Mouse (Mus musculus) neural tube, embryonic 11.5 days (tissue): Measurements from ENCODE around the gene Hat1. TPM values are rescaled to one million over a fixed set of nuclear protein-coding genes. Genes with fewer than 3 reads are reported as not detected.

ENCODE experiments used
- ATAC-seq: fragments of 200-750 bp; cut with Nextera tagmentation; 2 replicates; pipeline ENCODE4 v1.8.0; 2017; ENCODE audit warnings: moderate number of reproducible peaks, mild to moderate bottlenecking, moderate TSS enrichment, moderate library complexity; ENCODE audit not compliant: insufficient read depth, low FRiP score, low TSS enrichment
- DNase-seq: peaks from one replicate; pipeline ENCODE4 v3.0.0-alpha.2; 2015; ENCODE audit warnings: low spot score
- H3K27ac ChIP-seq: fragments of 300-500 bp; sonication (generic); 2 replicates; pipeline ENCODE4 v1.5.1; 2014; ENCODE audit warnings: low read depth, mild to moderate bottlenecking, low read length
- H3K27me3 ChIP-seq: fragments of 300-500 bp; sonication (generic); 2 replicates; pipeline ENCODE4 v1.6.1; 2014; ENCODE audit warnings: mild to moderate bottlenecking, low read length, mixed read lengths; ENCODE audit not compliant: control insufficient read depth, insufficient read depth
- H3K36me3 ChIP-seq: fragments of 300-500 bp; sonication (generic); 2 replicates; pipeline ENCODE4 v1.6.1; 2014; ENCODE audit warnings: mild to moderate bottlenecking, low read length, moderate library complexity, mixed read lengths; ENCODE audit not compliant: control insufficient read depth, insufficient read depth
- H3K4me1 ChIP-seq: fragments of 300-500 bp; sonication (generic); 2 replicates; pipeline ENCODE4 v1.6.1; 2014; ENCODE audit warnings: low read length, mixed read lengths; ENCODE audit not compliant: control insufficient read depth, insufficient read depth
- H3K4me2 ChIP-seq: fragments of 300-500 bp; sonication (generic); 2 replicates; pipeline ENCODE4 v1.6.1; 2014; ENCODE audit warnings: low read depth, mild to moderate bottlenecking, moderate library complexity
- H3K4me3 ChIP-seq: fragments of 300-500 bp; sonication (generic); 2 replicates; pipeline ENCODE4 v1.5.1; 2014; ENCODE audit warnings: low read depth, low read length
- H3K9ac ChIP-seq: fragments of 300-500 bp; sonication (generic); 2 replicates; pipeline ENCODE4 v1.6.1; 2014; ENCODE audit warnings: mild to moderate bottlenecking, low read length
- H3K9me3 ChIP-seq: fragments of 300-500 bp; sonication (generic); 2 replicates; pipeline ENCODE4 v1.6.1; 2016; ENCODE audit warnings: low read length; ENCODE audit not compliant: control insufficient read depth
- WGBS: fragments of 180-500 bp; shearing (Covaris S2); extraction: QIAGEN DNeasy Blood & Tissue Kit; methylation state at CpG from one replicate; pipeline ENCODE4 v1.1.7; 2014; 5-methylcytosine and 5-hydroxymethylcytosine counted together
- polyA plus RNA-seq: library from polyadenylated mRNA; unstranded; fragments of >200 nt; fragmentation: Nextera tagmentation; extraction: Ambion mirVana; gene quantifications from 2 replicates; pipeline ENCODE4 v1.2.1, GENCODE M21; 2014

Gene Hat1
- 135 and 138 TPM in 2 replicates for polyA plus RNA-seq

DNA sequence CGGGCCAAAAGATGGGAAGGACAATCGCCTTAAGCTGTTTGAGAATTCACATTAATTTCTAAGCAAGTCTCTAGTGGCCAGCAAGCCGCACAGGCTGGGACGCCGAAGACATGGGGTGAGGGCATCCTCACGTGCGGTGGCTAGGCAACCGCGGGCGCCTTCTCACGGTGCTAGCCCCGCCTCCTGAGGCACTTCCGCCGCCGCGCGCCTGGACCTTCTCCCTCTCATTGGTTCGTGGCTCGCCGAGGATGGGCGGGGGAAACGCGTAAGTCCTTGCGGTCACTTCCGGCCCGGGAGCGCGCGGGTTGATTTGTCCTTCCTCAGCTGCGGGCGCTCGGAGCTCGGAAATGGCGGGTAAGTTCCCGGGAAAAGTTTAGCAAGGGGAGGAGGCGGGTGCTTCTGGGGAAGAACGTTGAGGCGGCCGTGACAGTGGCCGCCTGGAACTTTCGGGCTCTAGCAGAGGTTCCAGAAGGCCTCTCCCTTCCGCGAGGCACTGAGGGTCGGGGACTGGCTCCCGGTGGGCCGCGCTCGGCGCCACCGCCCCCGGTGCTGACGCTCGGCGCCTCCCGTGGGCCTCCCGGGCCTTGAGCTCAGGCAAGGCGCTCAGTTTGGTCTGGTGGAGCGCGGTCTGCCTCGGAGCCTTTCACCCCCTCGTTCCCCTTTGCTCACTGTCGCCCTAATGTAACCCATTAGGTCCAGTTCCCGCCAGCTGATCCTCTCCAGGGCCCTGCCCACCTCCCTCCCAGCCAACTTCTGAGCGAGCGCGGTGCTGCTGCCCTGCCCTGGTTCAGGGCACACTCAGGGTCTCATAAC, at the start of gene Hat1:
Gene Hat1, plus strand, starts transcription at position 8 of the 813 bp plus-strand sequence.
- Histone ChIP-seq H3K36me3 (0 out of 2 replicates have a peak, but pooled peaks cover 3% of the 10 kb centered on the region), H3K4me1 (peaks cover 3% of the 10 kb centered on the region; the same call in 1 of the 2 replicates), H3K27me3 (no peaks in the 10 kb centered on the region), H3K4me2 (peak within 1 kb of the TSS; percentile 76), H3K9ac (peak within 1 kb of the TSS; percentile 81), H3K4me3 (peak within 1 kb of the TSS; percentile 74), H3K27ac (0 out of 2 replicates have a peak within 1 kb of the TSS, but pooled peaks have one; percentile 14), H3K9me3 (no peaks in the 10 kb centered on the region)
- DNase-seq (peak; percentile 99), ATAC-seq (peak; percentile 100)
- under 1% methylated on average over 60 of the region's 66 CpGs for WGBS

- 90% methylated on average over 5 of the region's 5 CpGs for WGBS
- Histone ChIP-seq H3K4me3 (no peak overlapping the region), H3K9me3 (no peaks in the 10 kb centered on the region), H3K27ac (no peak overlapping the region), H3K27me3 (no peaks in the 10 kb centered on the region), H3K36me3 (no peaks in the 10 kb centered on the region), H3K4me1 (no peaks in the 10 kb centered on the region), H3K4me2 (no peak overlapping the region), H3K9ac (no peak overlapping the region)
- DNase-seq = no peak
- no peak for ATAC-seq
Measured at GRCm38 (mm10) chr2:71340126-71340525, 48.6 kb upstream of the Hat1 start.

DNA sequence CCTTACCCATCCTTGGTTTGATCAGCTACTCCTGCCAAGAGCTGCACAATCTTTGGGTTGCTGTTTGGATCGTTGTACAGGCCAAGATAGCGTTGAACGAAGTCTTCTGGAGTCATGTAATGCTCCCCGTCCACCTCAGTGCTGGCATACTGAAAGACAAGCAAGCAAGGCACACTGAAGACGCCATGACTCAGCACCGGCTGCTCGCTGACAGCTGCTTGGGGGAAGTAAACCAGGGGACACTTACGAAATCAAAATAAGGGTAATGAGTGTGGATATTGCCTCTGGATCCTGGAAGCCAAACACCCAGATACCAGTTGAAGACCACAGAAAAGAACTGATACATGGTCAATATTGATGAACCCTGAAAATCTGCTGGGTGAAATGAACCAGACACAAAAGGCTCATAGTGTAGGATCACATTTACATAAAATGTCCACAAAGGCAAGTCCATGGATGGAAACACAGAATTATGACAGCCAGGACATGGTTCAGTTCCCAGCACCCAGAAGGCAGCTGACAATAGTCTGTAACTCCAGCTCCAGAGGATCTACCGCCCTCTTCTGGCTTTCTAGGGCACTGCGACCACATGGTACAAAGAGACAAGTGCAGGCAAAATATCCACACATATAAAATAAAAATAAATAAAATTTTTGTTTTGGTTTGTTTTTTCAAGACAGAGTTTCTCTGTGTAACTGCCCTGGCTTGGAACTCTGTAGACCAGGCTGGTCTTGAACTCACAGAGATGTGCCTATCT, 44.7 kb upstream of the Hat1 start:
- no peaks in the 10 kb centered on the region for H3K9me3 ChIP-seq
- DNase-seq = no peak
- H3K4me2 ChIP-seq = no peak overlapping the region
- no peak overlapping the region for H3K4me3 ChIP-seq
- no peaks in the 10 kb centered on the region for H3K27me3 ChIP-seq
- 95% methylated on average over 10 of the region's 10 CpGs for WGBS
- H3K9ac ChIP-seq = no peak overlapping the region
- no peaks in the 10 kb centered on the region for H3K4me1 ChIP-seq
- no peak for ATAC-seq
- H3K27ac ChIP-seq = no peak overlapping the region
- H3K36me3 ChIP-seq = no peaks in the 10 kb centered on the region

DNA sequence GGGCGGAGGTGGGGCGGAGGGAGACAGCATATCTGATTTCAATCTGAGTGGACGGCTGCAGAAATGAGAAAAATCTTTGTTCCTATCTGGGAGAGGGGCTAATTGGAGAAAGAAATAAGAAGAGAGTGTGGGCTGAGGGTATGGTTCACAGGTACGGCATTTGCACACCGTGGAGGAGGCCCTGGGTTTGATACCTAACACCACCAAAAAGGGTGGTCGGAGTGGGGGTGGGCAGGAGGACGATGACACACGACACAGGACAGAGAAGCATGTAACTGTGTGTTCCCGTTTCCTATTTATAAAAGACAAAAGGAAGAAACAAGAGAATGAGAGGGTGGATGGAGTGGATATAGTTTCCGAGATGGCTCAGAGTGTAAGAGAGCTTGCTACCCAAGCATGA, 41.6 kb upstream of the Hat1 start:
- 89% methylated on average over 10 of the region's 10 CpGs for WGBS
- Histone ChIP-seq H3K4me3 (no peak overlapping the region), H3K27me3 (no peaks in the 10 kb centered on the region), H3K4me2 (no peak overlapping the region), H3K9ac (no peak overlapping the region), H3K36me3 (no peaks in the 10 kb centered on the region), H3K4me1 (no peaks in the 10 kb centered on the region), H3K27ac (no peak overlapping the region), H3K9me3 (no peaks in the 10 kb centered on the region)
- ATAC-seq (no peak), DNase-seq (no peak)

DNA sequence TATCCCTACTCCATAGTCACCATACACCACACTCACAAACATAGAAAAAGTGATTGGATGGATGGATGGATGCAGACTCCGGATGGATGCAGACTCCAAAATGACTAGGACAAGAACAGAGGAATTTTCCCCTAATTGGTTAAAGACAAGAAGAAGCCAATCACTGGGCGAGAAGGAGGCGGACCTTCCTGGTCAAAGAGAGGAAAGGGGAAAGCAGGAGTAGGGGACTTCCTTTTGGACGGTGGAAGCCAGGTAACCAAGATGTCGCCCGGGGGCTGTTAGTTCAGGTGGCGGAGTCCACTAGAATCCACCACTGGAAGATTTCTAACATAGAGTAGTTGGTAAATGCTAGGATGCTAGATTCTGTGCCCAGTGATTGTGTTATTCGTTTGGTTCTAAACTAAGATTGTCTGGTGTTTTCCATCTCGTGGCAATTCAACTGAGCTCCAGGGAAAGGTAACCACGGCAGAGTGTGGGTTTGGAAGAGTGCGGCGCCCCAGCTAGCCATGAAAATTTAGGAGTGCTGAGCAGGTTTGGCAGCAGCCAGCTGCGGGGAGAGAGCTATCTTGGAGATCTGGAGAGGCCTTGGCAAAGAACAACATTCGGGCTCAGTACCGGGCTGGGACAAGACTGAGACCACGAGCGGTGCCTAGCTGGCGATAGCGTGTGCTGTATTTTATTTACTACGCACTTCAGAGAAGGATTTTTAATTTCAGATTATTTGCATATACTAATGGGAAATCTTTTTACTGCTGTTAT, 40.8 kb upstream of the Hat1 start:
- Histone ChIP-seq H3K9me3 (no peaks in the 10 kb centered on the region), H3K27ac (no peak overlapping the region), H3K4me2 (no peak overlapping the region), H3K36me3 (no peaks in the 10 kb centered on the region), H3K4me3 (no peak overlapping the region), H3K27me3 (no peaks in the 10 kb centered on the region), H3K9ac (no peak overlapping the region), H3K4me1 (no peaks in the 10 kb centered on the region)
- DNase-seq = no peak
- no peak for ATAC-seq
- 94% methylated on average over 20 of the region's 20 CpGs for WGBS

- 81% methylated on average over 2 of the region's 2 CpGs for WGBS
Measured at GRCm38 (mm10) chr2:71349511-71349910, 39.2 kb upstream of the Hat1 start.

GRCm38 (mm10) chr2:71350181-71350580, 38.6 kb upstream of the Hat1 start:
- no peak overlapping the region for H3K4me3 ChIP-seq
- no peak overlapping the region for H3K4me2 ChIP-seq
- ATAC-seq = no peak
- 82% methylated on average over 7 of the region's 7 CpGs for WGBS
- H3K36me3 ChIP-seq = no peaks in the 10 kb centered on the region
- H3K27me3 ChIP-seq = no peaks in the 10 kb centered on the region
- H3K27ac ChIP-seq = no peak overlapping the region
- H3K4me1 ChIP-seq = peaks cover 5% of the 10 kb centered on the region
- no peaks in the 10 kb centered on the region for H3K9me3 ChIP-seq
- no peak for DNase-seq
- no peak overlapping the region for H3K9ac ChIP-seq

More at GRCm38 (mm10) chr2:71349511-71349910, 39.2 kb upstream of the Hat1 start:
- H3K36me3 ChIP-seq = no peaks in the 10 kb centered on the region
- no peak for ATAC-seq
- no peaks in the 10 kb centered on the region for H3K27me3 ChIP-seq
- H3K4me1 ChIP-seq = peaks cover 5% of the 10 kb centered on the region
- H3K9me3 ChIP-seq = no peaks in the 10 kb centered on the region
- H3K4me3 ChIP-seq = no peak overlapping the region
- no peak overlapping the region for H3K27ac ChIP-seq
- no peak for DNase-seq
- H3K9ac ChIP-seq = no peak overlapping the region
- H3K4me2 ChIP-seq = no peak overlapping the region

GRCm38 (mm10) chr2:71350904-71351726, 37.6 kb upstream of the Hat1 start:
- WGBS = 89% methylated on average over 11 of the region's 11 CpGs

More at GRCm38 (mm10) chr2:71350904-71351726, 37.6 kb upstream of the Hat1 start:
- DNase-seq = no peak
- H3K27me3 ChIP-seq = no peaks in the 10 kb centered on the region
- H3K9me3 ChIP-seq = no peaks in the 10 kb centered on the region
- no peaks in the 10 kb centered on the region for H3K36me3 ChIP-seq
- H3K4me1 ChIP-seq = peaks cover 5% of the 10 kb centered on the region
- H3K9ac ChIP-seq = no peak overlapping the region
- H3K4me2 ChIP-seq = no peak overlapping the region
- H3K4me3 ChIP-seq = no peak overlapping the region
- ATAC-seq = no peak
- H3K27ac ChIP-seq = no peak overlapping the region
